Mouse (Mus musculus) thymus, adult 2 months (tissue): ENCODE data around the gene Dcaf8.

Experiments
- CTCF ChIP-seq: fragments of 200-500 bp; IDR thresholded peaks from 2 replicates; pipeline ENCODE4 v1.5.1; 2012; ENCODE audit warnings: mild to moderate bottlenecking, control low read depth, low read length, moderate library complexity, borderline replicate concordance; ENCODE audit not compliant: control insufficient read depth, poor library complexity, insufficient read depth; ENCODE audit errors: extremely low read depth
- POLR2A ChIP-seq: fragments of 200-500 bp; IDR thresholded peaks from 2 replicates; pipeline ENCODE4 v1.6.1; 2012; ENCODE audit warnings: mild to moderate bottlenecking, low read length, control low read depth, moderate library complexity; ENCODE audit not compliant: control insufficient read depth, poor library complexity, insufficient read depth; ENCODE audit errors: extremely low read depth

- TF ChIP-seq CTCF (no peak), POLR2A (no peak)
Measured at GRCm38 (mm10) chr1:172221297-172222063, 73.6 kb downstream of the Dcaf8 start.
